Mouse (Mus musculus) neural tube, embryonic 14.5 days (tissue): ENCODE measurements around the gene Mbd6. TPM values are rescaled to one million over a fixed set of nuclear protein-coding genes. Genes with fewer than 3 reads are reported as not detected.
A peak's percentile ranks its signal among the peaks of the same experiment; 100 is the strongest.

Source experiments
- ATAC-seq: fragments of 200-750 bp; cut with Nextera tagmentation; 2 replicates; pipeline ENCODE4 v1.8.0; 2017; ENCODE audit warnings: low read depth, mild to moderate bottlenecking, moderate TSS enrichment, moderate library complexity
- H3K27ac ChIP-seq: fragments of 300-500 bp; sonication (generic); 2 replicates; pipeline ENCODE4 v1.5.1; 2014; ENCODE audit warnings: low read depth, mild to moderate bottlenecking, control low read depth, low read length, moderate library complexity, mixed read lengths
- H3K27me3 ChIP-seq: fragments of 300-500 bp; sonication (generic); 2 replicates; pipeline ENCODE4 v1.6.1; 2014; ENCODE audit warnings: low read length; ENCODE audit not compliant: control insufficient read depth, insufficient read depth
- H3K36me3 ChIP-seq: fragments of 300-500 bp; sonication (generic); 2 replicates; pipeline ENCODE4 v1.6.1; 2014; ENCODE audit warnings: low read length, mixed read lengths; ENCODE audit not compliant: control insufficient read depth, insufficient read depth
- H3K4me1 ChIP-seq: fragments of 300-500 bp; sonication (generic); 2 replicates; pipeline ENCODE4 v1.6.1; 2014; ENCODE audit warnings: low read length; ENCODE audit not compliant: control insufficient read depth, insufficient read depth
- H3K4me2 ChIP-seq: fragments of 300-500 bp; sonication (generic); 2 replicates; pipeline ENCODE4 v1.6.1; 2014; ENCODE audit warnings: mild to moderate bottlenecking, low read depth, low read length, control low read depth
- H3K4me3 ChIP-seq: fragments of 300-500 bp; sonication (generic); 2 replicates; pipeline ENCODE4 v1.5.1; 2014; ENCODE audit warnings: low read depth, low read length, control low read depth, mixed read lengths
- H3K9ac ChIP-seq: fragments of 300-500 bp; sonication (generic); replicated peaks from 2 replicates; pipeline ENCODE4 v1.6.1; 2014; ENCODE audit warnings: low read depth, mild to moderate bottlenecking, control low read depth, low read length, mixed read lengths
- H3K9me3 ChIP-seq: fragments of 300-500 bp; sonication (generic); 2 replicates; pipeline ENCODE4 v1.6.1; 2016; ENCODE audit warnings: low read length; ENCODE audit not compliant: control insufficient read depth
- WGBS: fragments of 180-500 bp; shearing (Covaris S2); extraction: QIAGEN DNeasy Blood & Tissue Kit; methylation state at CpG from one replicate; pipeline ENCODE4 v1.1.7; 2014; 5-methylcytosine and 5-hydroxymethylcytosine counted together
- polyA plus RNA-seq: library from polyadenylated mRNA; unstranded; fragments of >200 nt; fragmentation: Nextera tagmentation; extraction: Ambion mirVana; gene quantifications from 2 replicates; pipeline ENCODE4 v1.2.1, GENCODE M21; 2014

The Mbd6 gene
- polyA plus RNA-seq, 1 experiment from 2014 or later = 17.4 TPM

- H3K27ac ChIP-seq = no peak overlapping the region
- WGBS = 46% methylated on average over 7 of the region's 7 CpGs
Measured at GRCm38 (mm10) chr10:127286730-127287129, 2.1 kb downstream of the Mbd6 start.

DNA sequence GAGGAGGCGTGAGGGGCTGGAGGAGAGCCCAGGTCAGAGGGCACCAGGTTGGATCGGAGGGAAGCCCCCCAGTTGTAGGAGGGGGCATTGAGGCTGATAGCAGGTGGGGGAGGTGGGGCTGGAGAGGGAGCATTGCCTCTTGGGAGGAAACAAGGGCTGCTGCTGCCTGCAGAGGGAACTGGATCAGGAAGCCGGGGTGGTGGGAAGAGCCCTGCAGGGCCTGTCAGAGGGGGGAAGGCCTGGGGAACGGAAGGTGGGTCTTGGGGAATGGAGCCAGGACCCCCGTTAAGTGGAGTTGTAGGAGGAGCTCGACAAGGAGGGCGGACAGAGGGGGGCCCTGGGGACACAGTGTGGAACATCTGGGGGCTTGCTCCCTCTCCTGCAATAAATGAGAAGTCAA is 2.6 kb downstream of the Mbd6 start:
- Histone ChIP-seq H3K9ac (no peak overlapping the region; the same call in 1 of the 2 replicates), H3K4me2 (no peak overlapping the region), H3K4me1 (peaks cover 33% of the 10 kb centered on the region), H3K36me3 (peaks cover 48% of the 10 kb centered on the region), H3K4me3 (no peak overlapping the region), H3K9me3 (no peaks in the 10 kb centered on the region), H3K27me3 (no peaks in the 10 kb centered on the region), H3K27ac (no peak overlapping the region)
- WGBS = 64% methylated on average over 7 of the region's 7 CpGs
- no peak for ATAC-seq

More at GRCm38 (mm10) chr10:127286730-127287129, 2.1 kb downstream of the Mbd6 start:
- Histone ChIP-seq H3K27me3 (no peaks in the 10 kb centered on the region), H3K4me1 (peaks cover 38% of the 10 kb centered on the region), H3K4me3 (no peak overlapping the region; the same call in 1 of the 2 replicates), H3K9ac (no peak overlapping the region; the same call in 1 of the 2 replicates), H3K36me3 (peaks cover 44% of the 10 kb centered on the region), H3K4me2 (peak overlapping the region; percentile 91), H3K9me3 (no peaks in the 10 kb centered on the region)
- no peak for ATAC-seq

GRCm38 (mm10) chr10:127285644-127286043 is 3.2 kb downstream of the Mbd6 start:
- peaks cover 52% of the 10 kb centered on the region for H3K36me3 ChIP-seq
- H3K4me1 ChIP-seq = peaks cover 33% of the 10 kb centered on the region
- WGBS = 77% methylated on average over 13 of the region's 13 CpGs
- no peaks in the 10 kb centered on the region for H3K9me3 ChIP-seq
- no peak for ATAC-seq
- H3K27ac ChIP-seq = no peak overlapping the region
- H3K27me3 ChIP-seq = no peaks in the 10 kb centered on the region
- H3K4me2 ChIP-seq = no peak overlapping the region
- no peak overlapping the region for H3K9ac ChIP-seq
- H3K4me3 ChIP-seq = no peak overlapping the region

DNA sequence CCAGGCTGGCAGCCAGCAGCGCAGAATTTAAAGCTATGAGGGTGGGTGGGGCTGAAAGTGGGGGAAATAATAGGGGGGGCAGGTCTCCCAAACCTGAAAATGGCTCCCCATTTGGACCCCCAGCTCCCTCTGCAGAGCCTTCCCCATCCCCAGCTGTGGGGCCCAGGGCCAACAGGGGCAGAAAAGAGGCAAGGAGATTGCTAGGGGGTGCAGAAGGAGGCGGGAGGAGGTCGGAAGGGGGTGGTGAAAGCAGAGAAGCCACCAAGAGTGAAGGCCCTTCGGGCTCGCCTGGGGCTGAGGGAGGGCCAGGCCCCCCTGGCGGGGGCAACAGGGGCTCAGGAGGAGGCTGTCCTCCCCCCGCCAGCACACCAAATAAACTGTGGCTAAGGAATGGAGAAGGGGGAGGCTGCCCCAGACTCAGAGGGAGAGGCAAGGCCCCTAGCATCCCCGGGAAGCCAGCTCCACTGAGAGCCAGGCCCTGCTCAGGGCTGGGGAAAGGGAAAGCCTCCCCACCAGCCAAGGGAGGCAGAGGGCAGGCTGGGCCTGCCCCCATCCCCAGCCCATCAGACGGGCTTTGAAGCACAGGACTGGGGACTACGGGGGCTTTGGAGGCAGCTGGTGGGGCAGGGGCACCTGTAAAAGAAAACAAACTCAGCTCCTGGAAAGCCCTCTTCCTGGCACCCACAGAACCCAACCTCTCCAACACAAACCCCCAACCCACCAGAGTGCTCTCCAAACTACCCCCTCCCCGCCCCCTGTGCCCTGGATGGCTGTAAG is 3.9 kb downstream of the Mbd6 start:
- peaks cover 53% of the 10 kb centered on the region for H3K36me3 ChIP-seq
- no peak overlapping the region for H3K9ac ChIP-seq
- no peak overlapping the region for H3K4me2 ChIP-seq
- no peak for ATAC-seq
- peaks cover 33% of the 10 kb centered on the region for H3K4me1 ChIP-seq
- H3K4me3 ChIP-seq = no peak overlapping the region
- 75% methylated on average over 11 of the region's 11 CpGs for WGBS
- H3K27me3 ChIP-seq = no peaks in the 10 kb centered on the region
- H3K9me3 ChIP-seq = no peaks in the 10 kb centered on the region
- H3K27ac ChIP-seq = no peak overlapping the region

DNA sequence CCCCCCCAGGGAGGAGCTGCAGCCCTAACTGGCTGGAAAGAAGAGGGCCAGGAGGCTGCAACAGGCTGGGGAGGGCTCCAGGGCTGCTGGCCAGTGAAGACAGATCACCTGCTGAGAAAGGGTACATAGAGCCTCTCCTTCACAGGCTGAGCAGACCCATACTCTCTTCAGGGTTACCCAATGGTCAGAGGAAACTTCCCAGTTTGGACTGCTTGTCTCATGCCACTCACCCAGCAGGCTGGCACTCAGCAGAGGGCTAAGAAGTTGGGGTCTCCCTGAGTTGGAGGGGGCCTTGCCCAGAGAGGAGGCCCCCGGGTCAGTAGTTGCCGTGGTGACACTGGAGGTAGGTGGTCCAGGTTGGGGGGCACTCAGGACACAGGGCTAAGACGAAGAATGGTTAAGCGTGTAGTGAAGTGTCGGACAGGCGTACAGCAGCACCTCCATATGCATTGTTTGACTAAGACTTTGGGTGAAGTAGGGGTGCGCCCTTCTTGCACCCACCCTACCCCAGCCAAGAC is 4.7 kb downstream of the Mbd6 start:
- H3K4me3 ChIP-seq = no peak overlapping the region
- ATAC-seq = no peak
- peaks cover 30% of the 10 kb centered on the region for H3K4me1 ChIP-seq
- no peak overlapping the region for H3K4me2 ChIP-seq
- H3K36me3 ChIP-seq = peaks cover 54% of the 10 kb centered on the region
- H3K27me3 ChIP-seq = no peaks in the 10 kb centered on the region
- H3K27ac ChIP-seq = no peak overlapping the region
- H3K9ac ChIP-seq = no peak overlapping the region
- H3K9me3 ChIP-seq = no peaks in the 10 kb centered on the region
- 94% methylated on average over 7 of the region's 7 CpGs for whole genome bisulfite sequencing

DNA sequence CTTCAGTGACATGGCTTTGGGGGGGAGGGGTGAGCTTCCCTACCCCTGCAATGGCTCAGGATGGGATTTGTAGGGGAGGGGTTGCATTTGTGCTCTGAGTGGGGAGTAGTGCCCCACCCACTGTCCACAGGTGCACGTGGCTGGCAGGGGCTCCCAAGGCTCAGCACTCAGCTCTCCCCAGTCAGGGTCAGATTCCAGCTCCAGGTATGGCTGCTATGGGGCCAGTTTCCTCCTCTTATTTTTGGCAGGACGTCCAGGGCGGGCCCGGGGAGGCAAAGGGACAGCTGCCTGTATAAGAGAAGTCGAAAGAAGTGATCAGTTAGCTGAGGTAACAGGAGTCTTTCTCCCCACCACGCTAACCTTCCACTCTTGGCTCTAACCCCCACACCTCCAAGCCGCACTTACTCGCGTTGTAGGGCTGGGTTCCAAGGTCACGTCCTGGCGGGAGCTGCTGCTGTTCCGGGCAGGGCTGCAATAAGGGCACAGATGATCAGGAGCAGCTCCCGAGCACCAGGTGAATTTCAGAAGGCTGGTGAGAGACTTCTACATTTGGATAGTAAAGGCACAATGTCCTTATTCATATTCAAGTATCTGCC is 6.1 kb downstream of the Mbd6 start:
- ATAC-seq = no peak
- H3K4me2 ChIP-seq = no peak overlapping the region
- no peaks in the 10 kb centered on the region for H3K27me3 ChIP-seq
- no peak overlapping the region for H3K27ac ChIP-seq
- peaks cover 68% of the 10 kb centered on the region for H3K36me3 ChIP-seq
- peaks cover 26% of the 10 kb centered on the region for H3K4me1 ChIP-seq
- H3K9me3 ChIP-seq = no peaks in the 10 kb centered on the region
- H3K4me3 ChIP-seq = no peak overlapping the region
- 91% methylated on average over 13 of the region's 13 CpGs for WGBS
- no peak overlapping the region for H3K9ac ChIP-seq

DNA sequence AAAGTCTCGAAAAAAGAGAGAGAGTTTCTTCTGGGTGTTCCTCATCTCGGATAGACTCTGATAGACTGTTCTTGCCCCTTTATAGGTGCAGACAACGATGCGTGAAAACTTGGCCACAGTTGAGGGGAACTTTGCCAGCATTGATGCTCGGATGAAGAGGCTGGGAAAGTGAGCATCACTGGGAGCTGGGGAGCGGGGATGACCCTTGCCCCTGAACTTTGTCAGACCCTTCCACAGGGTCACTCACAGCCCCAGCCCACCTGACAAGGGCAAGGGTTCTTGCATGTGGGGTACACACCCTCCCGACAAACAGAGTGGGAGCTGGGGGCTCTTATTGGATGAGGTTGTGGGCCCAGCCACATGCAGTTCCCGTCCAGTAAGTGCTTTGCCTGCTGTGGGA is 7.5 kb downstream of the Mbd6 start:
- no peaks in the 10 kb centered on the region for H3K27me3 ChIP-seq
- peaks cover 12% of the 10 kb centered on the region for H3K4me1 ChIP-seq
- no peak overlapping the region for H3K9ac ChIP-seq
- H3K4me3 ChIP-seq = no peak overlapping the region
- no peak for ATAC-seq
- no peaks in the 10 kb centered on the region for H3K9me3 ChIP-seq
- no peak overlapping the region for H3K27ac ChIP-seq
- no peak overlapping the region for H3K4me2 ChIP-seq
- 87% methylated on average over 8 of the region's 8 CpGs for WGBS
- H3K36me3 ChIP-seq = peaks cover 80% of the 10 kb centered on the region

- 100% methylated on average over 1 of the region's 2 CpGs for WGBS
- Histone ChIP-seq H3K4me1 (0 out of 2 replicates have a peak, but pooled peaks cover under 1% of the 10 kb centered on the region), H3K27me3 (no peaks in the 10 kb centered on the region), H3K36me3 (peaks cover 77% of the 10 kb centered on the region), H3K9me3 (no peaks in the 10 kb centered on the region), H3K27ac (no peak overlapping the region), H3K4me2 (no peak overlapping the region), H3K4me3 (no peak overlapping the region), H3K9ac (no peak overlapping the region)
- no peak for ATAC-seq
Measured at GRCm38 (mm10) chr10:127279730-127280129, 9.1 kb downstream of the Mbd6 start.
